Mouse (Mus musculus): ENCODE measurements around the gene Epb41l3.

Gene Epb41l3

GRCm38 (mm10) chr17:69255834-69256233, 180.4 kb downstream of the Epb41l3 start:
- no peak for DNase-seq

GRCm38 (mm10) chr17:69256441-69256840, 181.0 kb downstream of the Epb41l3 start:
- DNase-seq: no peak

GRCm38 (mm10) chr17:69263810-69264565, 188.5 kb downstream of the Epb41l3 start:
- no peak for DNase-seq

GRCm38 (mm10) chr17:69265171-69265570, 189.7 kb downstream of the Epb41l3 start:
- no peak for DNase-seq

- DNase-seq: peak; percentile 53
Observed at GRCm38 (mm10) chr17:69265759-69266463, 190.4 kb downstream of the Epb41l3 start.

- DNase-seq: peak; percentile 33
Observed at GRCm38 (mm10) chr17:69266936-69267335, 191.5 kb downstream of the Epb41l3 start.

- DNase-seq: peak; percentile 89
Observed at GRCm38 (mm10) chr17:69267526-69267925, 192.0 kb downstream of the Epb41l3 start.

- DNase-seq: no peak
Observed at GRCm38 (mm10) chr17:69277362-69277761, 201.9 kb downstream of the Epb41l3 start.

- DNase-seq: no peak
Observed at GRCm38 (mm10) chr17:69284511-69284910, 209.0 kb downstream of the Epb41l3 start.

GRCm38 (mm10) chr17:69288130-69288529, 212.6 kb downstream of the Epb41l3 start:
- no peak for DNase-seq

GRCm38 (mm10) chr17:69290272-69290671, 214.8 kb downstream of the Epb41l3 start:
- no peak for DNase-seq

GRCm38 (mm10) chr17:69301552-69301951, 226.1 kb downstream of the Epb41l3 start:
- DNase-seq: no peak

- DNase-seq: no peak
Observed at GRCm38 (mm10) chr17:69303579-69304274, 228.2 kb downstream of the Epb41l3 start.

GRCm38 (mm10) chr17:69307636-69308035, 232.2 kb downstream of the Epb41l3 start:
- DNase-seq: no peak

GRCm38 (mm10) chr17:69309872-69310271, 234.4 kb downstream of the Epb41l3 start:
- DNase-seq: no peak

GRCm38 (mm10) chr17:69320496-69320895, 245.0 kb downstream of the Epb41l3 start:
- DNase-seq: no peak

GRCm38 (mm10) chr17:69322721-69323120, 247.2 kb downstream of the Epb41l3 start:
- no peak for DNase-seq

Data from cerebellum, adult 9-10 months (tissue).